Mouse (Mus musculus): Measurements from ENCODE around the gene Pax7. TPM values are rescaled to one million over a fixed set of nuclear protein-coding genes. Genes with fewer than 3 reads are reported as not detected.

Pax7 gene
- total RNA-seq (2014; rRNA removed) = not detected in 2 replicates
- not detected in 2 replicates for polyA plus RNA-seq (2012; rRNA removed)

- H3K9ac ChIP-seq (ENCODE audit: low read depth, low read length) = no peak within 1 kb of the TSS
- H3K4me3 ChIP-seq (ENCODE audit: insufficient read depth, low read depth, low read length) = no peak within 1 kb of the TSS
- no peak for TF ChIP-seq CTCF (IDR thresholded peaks at IDR 0.05; ENCODE audit: low read depth, low read length)
- TF ChIP-seq POLR2A (IDR thresholded peaks at IDR 0.05; ENCODE audit: extremely low read depth, insufficient read depth, low read length) = no peak
- H3K27me3 ChIP-seq (ENCODE audit: control insufficient read depth, insufficient read depth, low read length) = peaks cover 24% of the 10 kb centered on the region
- H3K27ac ChIP-seq (replicated peaks; ENCODE audit: insufficient read depth, low read depth, low read length) = no peak within 1 kb of the TSS
- no peak for DNase-seq (ENCODE audit: extremely low read depth, low read depth, low spot score)
- H3K36me3 ChIP-seq (ENCODE audit: control insufficient read depth, insufficient read depth, low read length) = no peaks in the 10 kb centered on the region
- no peaks in the 10 kb centered on the region for H3K4me1 ChIP-seq (ENCODE audit: control insufficient read depth, insufficient read depth, low read length)
- WGBS = 3% methylated on average over 40 of the region's 41 CpGs
- H3K79me2 ChIP-seq (ENCODE audit: control insufficient read depth, insufficient read depth, low read length) = no peaks in the 10 kb centered on the region
Observed at GRCm38 (mm10) chr4:139833036-139833634, at the start of gene Pax7. TSS of gene Pax7 (minus strand) at chr4:139833528.

DNA sequence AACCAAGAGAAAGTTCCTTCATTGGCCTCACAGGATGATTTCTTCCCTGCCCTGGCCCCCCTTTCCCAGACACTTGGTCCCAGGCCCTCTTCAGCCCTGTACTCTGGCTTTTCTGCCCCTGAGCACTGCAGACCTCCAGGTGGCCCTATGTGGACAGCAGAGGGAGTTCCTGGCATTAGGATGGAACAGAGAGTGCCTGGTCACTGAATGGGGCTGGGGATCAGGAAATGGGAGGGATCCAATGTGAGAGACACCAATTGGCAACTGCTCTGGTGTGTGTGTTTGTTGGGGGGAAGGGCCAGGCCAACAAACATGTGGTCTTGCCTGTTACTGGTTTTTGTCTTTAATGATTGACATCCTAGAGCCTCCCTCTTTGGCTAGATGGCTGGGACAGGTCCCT, 48.5 kb upstream of the Pax7 start:
- no peak overlapping the region for H3K4me3 ChIP-seq (ENCODE audit: insufficient read depth, low read depth, low read length)

GRCm38 (mm10) chr4:139879324-139879723, 46.0 kb upstream of the Pax7 start:
- H3K79me2 ChIP-seq (ENCODE audit: control insufficient read depth, insufficient read depth, low read length) = no peaks in the 10 kb centered on the region
- no peak overlapping the region for H3K9ac ChIP-seq (ENCODE audit: low read depth, low read length)
- no peak overlapping the region for H3K27ac ChIP-seq (replicated peaks; ENCODE audit: insufficient read depth, low read depth, low read length)
- no peaks in the 10 kb centered on the region for H3K27me3 ChIP-seq (ENCODE audit: control insufficient read depth, insufficient read depth, low read length)
- DNase-seq (ENCODE audit: extremely low read depth, low read depth, low spot score) = no peak
- 68% methylated on average over 7 of the region's 7 CpGs for WGBS
- TF ChIP-seq CTCF (IDR thresholded peaks at IDR 0.05; ENCODE audit: low read depth, low read length) = no peak
- no peak for TF ChIP-seq POLR2A (IDR thresholded peaks at IDR 0.05; ENCODE audit: extremely low read depth, insufficient read depth, low read length)
- H3K4me1 ChIP-seq (ENCODE audit: control insufficient read depth, insufficient read depth, low read length) = peaks cover 5% of the 10 kb centered on the region
- no peak overlapping the region for H3K4me3 ChIP-seq (ENCODE audit: insufficient read depth, low read depth, low read length)
- no peaks in the 10 kb centered on the region for H3K36me3 ChIP-seq (ENCODE audit: control insufficient read depth, insufficient read depth, low read length)

More for the DNA sequence above, 48.5 kb upstream of the Pax7 start:
- peak; percentile 53 for DNase-seq (ENCODE audit: extremely low read depth, low read depth, low spot score)
- Histone ChIP-seq H3K9ac (ENCODE audit: low read depth, low read length) (no peak overlapping the region), H3K36me3 (ENCODE audit: control insufficient read depth, insufficient read depth, low read length) (no peaks in the 10 kb centered on the region), H3K27me3 (ENCODE audit: control insufficient read depth, insufficient read depth, low read length) (no peaks in the 10 kb centered on the region), H3K27ac (replicated peaks; ENCODE audit: insufficient read depth, low read depth, low read length) (no peak overlapping the region), H3K79me2 (ENCODE audit: control insufficient read depth, insufficient read depth, low read length) (no peaks in the 10 kb centered on the region), H3K4me1 (ENCODE audit: control insufficient read depth, insufficient read depth, low read length) (no peaks in the 10 kb centered on the region)
- no peak for TF ChIP-seq CTCF (IDR thresholded peaks at IDR 0.05; ENCODE audit: low read depth, low read length)
- no peak for TF ChIP-seq POLR2A (IDR thresholded peaks at IDR 0.05; ENCODE audit: extremely low read depth, insufficient read depth, low read length)

GRCm38 (mm10) chr4:139878443-139878842, 45.1 kb upstream of the Pax7 start:
- Histone ChIP-seq H3K27ac (replicated peaks; ENCODE audit: insufficient read depth, low read depth, low read length) (no peak overlapping the region), H3K4me1 (ENCODE audit: control insufficient read depth, insufficient read depth, low read length) (peaks cover 5% of the 10 kb centered on the region), H3K27me3 (ENCODE audit: control insufficient read depth, insufficient read depth, low read length) (no peaks in the 10 kb centered on the region), H3K79me2 (ENCODE audit: control insufficient read depth, insufficient read depth, low read length) (no peaks in the 10 kb centered on the region), H3K36me3 (ENCODE audit: control insufficient read depth, insufficient read depth, low read length) (no peaks in the 10 kb centered on the region), H3K4me3 (ENCODE audit: insufficient read depth, low read depth, low read length) (no peak overlapping the region), H3K9ac (ENCODE audit: low read depth, low read length) (no peak overlapping the region)
- no peak for TF ChIP-seq CTCF (IDR thresholded peaks at IDR 0.05; ENCODE audit: low read depth, low read length)
- no peak for TF ChIP-seq POLR2A (IDR thresholded peaks at IDR 0.05; ENCODE audit: extremely low read depth, insufficient read depth, low read length)
- DNase-seq (ENCODE audit: extremely low read depth, low read depth, low spot score) = peak; percentile 6
- 68% methylated on average over 4 of the region's 4 CpGs for WGBS

DNA sequence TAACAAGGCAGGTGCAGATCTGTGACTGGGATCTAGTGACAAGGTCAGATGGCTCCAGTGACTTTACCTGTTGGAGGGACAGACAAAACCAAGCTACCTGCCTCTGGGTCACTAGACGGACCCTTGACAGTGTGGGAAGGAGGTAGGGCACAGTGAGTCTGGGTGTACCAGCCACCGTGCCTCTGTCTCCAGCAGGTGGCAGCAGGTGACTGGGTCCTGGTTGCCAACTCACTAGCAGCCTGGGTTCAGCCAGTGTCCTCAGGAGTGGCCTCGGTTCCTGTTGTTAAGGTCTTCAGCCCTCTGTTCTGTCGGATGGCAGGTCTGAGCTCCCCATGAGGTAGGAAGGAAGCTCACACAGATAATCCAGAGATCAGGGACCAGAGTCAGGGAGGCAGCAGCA, 43.9 kb upstream of the Pax7 start:
- Histone ChIP-seq H3K27me3 (ENCODE audit: control insufficient read depth, insufficient read depth, low read length) (no peaks in the 10 kb centered on the region), H3K36me3 (ENCODE audit: control insufficient read depth, insufficient read depth, low read length) (no peaks in the 10 kb centered on the region), H3K4me3 (ENCODE audit: insufficient read depth, low read depth, low read length) (no peak overlapping the region), H3K79me2 (ENCODE audit: control insufficient read depth, insufficient read depth, low read length) (no peaks in the 10 kb centered on the region), H3K27ac (replicated peaks; ENCODE audit: insufficient read depth, low read depth, low read length) (no peak overlapping the region), H3K4me1 (ENCODE audit: control insufficient read depth, insufficient read depth, low read length) (peaks cover 5% of the 10 kb centered on the region), H3K9ac (ENCODE audit: low read depth, low read length) (no peak overlapping the region)
- 2% methylated on average over 4 of the region's 4 CpGs for WGBS
- peak; percentile 97 for TF ChIP-seq CTCF (IDR thresholded peaks at IDR 0.05; ENCODE audit: low read depth, low read length)
- no peak for TF ChIP-seq POLR2A (IDR thresholded peaks at IDR 0.05; ENCODE audit: extremely low read depth, insufficient read depth, low read length)
- peak; percentile 37 for DNase-seq (ENCODE audit: extremely low read depth, low read depth, low spot score)

DNA sequence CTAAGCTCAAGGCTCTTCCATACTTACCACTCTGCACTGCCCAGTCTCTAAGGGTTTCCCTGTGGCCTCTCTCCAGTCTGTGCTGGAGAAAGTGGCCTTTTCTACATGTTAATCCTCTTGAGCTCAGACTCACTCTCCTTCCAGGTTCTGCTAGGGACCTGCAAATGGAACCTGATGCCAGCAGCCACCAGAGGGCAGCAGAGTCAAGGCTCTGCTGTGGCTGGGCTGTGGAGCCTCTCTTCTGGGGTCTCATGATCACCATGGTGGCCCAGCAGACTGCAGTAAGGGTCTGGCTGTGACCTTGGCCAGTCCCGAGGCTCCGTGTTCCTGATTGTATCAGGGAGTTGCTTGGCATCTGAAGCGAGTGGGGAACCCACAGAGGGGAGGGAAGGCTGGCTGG, 39.3 kb upstream of the Pax7 start:
- Histone ChIP-seq H3K79me2 (ENCODE audit: control insufficient read depth, insufficient read depth, low read length) (no peaks in the 10 kb centered on the region), H3K27ac (replicated peaks; ENCODE audit: insufficient read depth, low read depth, low read length) (no peak overlapping the region), H3K9ac (ENCODE audit: low read depth, low read length) (no peak overlapping the region), H3K4me3 (ENCODE audit: insufficient read depth, low read depth, low read length) (no peak overlapping the region), H3K36me3 (ENCODE audit: control insufficient read depth, insufficient read depth, low read length) (no peaks in the 10 kb centered on the region), H3K27me3 (ENCODE audit: control insufficient read depth, insufficient read depth, low read length) (0 out of 2 replicates have a peak, but pooled peaks cover 3% of the 10 kb centered on the region), H3K4me1 (ENCODE audit: control insufficient read depth, insufficient read depth, low read length) (peaks cover 5% of the 10 kb centered on the region)
- DNase-seq (ENCODE audit: extremely low read depth, low read depth, low spot score) = peak; percentile 22
- TF ChIP-seq CTCF (IDR thresholded peaks at IDR 0.05; ENCODE audit: low read depth, low read length) (peak; percentile 90), POLR2A (IDR thresholded peaks at IDR 0.05; ENCODE audit: extremely low read depth, insufficient read depth, low read length) (no peak)
- WGBS = 10% methylated on average over 3 of the region's 3 CpGs
